Mouse (Mus musculus) adrenal gland, postnatal 14 days (tissue): ENCODE measurements around the gene AL731706.2. TPM values are rescaled to one million over a fixed set of nuclear protein-coding genes. Genes with fewer than 3 reads are reported as not detected.

Experiments used
- total RNA-seq: library from RNA; stranded (reverse); gene quantifications from 2 replicates; pipeline ENCODE4 v1.2.3, GENCODE M21; 2021

Gene AL731706.2
- total RNA-seq, 1 experiment from 2014 or later, result 5.3 TPM

Other genes starting within 250 kb of the AL731706.2 start
- 29.4 and 42.5 TPM in 2 replicates for gene Snap25, start 172.2 kb downstream of the AL731706.2 start, total RNA-seq
- gene Slx4ip, start 5.5 kb upstream of the AL731706.2 start, total RNA-seq, result 4.6 and 5.8 TPM in 2 replicates
- 10.9 and 16.1 TPM in 2 replicates for gene AL731706.1, start 5.7 kb upstream of the AL731706.2 start, total RNA-seq
- 31.1 and 32.3 TPM in 2 replicates for gene Mkks, start 5.7 kb upstream of the AL731706.2 start, total RNA-seq
- gene Jag1, start 231.0 kb upstream of the AL731706.2 start, total RNA-seq, result 15.0 and 18.3 TPM in 2 replicates